Mouse (Mus musculus): ENCODE measurements around the gene Anks4b. TPM values are rescaled to one million over a fixed set of nuclear protein-coding genes. Genes with fewer than 3 reads are reported as not detected.

The Anks4b gene
- polyA plus RNA-seq (2012; rRNA removed): 10.8 and 15.0 TPM in 2 replicates

DNA sequence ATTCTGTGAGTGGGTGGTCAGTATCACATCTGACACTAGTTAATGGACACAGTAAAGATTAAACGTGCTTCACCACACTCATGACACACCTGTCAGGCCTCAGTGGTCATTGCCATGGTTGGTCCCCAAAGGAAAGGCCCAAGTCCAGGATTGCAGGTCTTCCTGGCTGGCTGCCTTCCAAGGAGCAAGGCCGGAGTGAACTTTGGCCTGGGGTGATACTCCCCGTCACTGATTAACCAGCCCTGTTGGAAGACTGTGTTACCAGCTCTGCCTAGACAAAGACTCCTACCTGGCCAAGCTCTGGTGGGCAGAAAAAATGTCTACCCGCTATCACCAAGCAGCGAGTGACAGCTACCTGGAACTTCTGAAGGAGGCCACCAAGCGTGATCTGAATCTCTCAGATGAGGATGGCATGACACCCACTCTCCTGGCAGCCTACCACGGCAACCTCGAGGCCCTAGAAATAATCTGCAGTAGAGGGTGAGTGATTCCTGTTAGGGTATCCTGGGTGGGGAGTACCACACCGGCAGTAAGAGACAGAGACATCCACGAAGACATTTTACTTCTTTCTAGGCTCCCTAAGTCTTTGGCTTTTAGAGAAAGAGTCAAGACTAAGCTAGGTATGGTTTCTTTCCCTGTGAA is at the start of gene Anks4b:
Gene Anks4b (plus strand): TSS at position 256 of the 642 bp plus-strand sequence.
- peak within 1 kb of the TSS; percentile 62 for H3K4me3 ChIP-seq (ENCODE audit: insufficient read depth, low read depth, low read length)
- WGBS: 38% methylated on average over 10 of the region's 10 CpGs
- H3K4me1 ChIP-seq (ENCODE audit: control insufficient read depth, insufficient read depth, low read length): peaks cover 3% of the 10 kb centered on the region; the same call in 1 of the 2 replicates
- DNase-seq: peak; percentile 96
- no peaks in the 10 kb centered on the region for H3K27me3 ChIP-seq (replicated peaks; ENCODE audit: control insufficient read depth, insufficient read depth, low read length)
- TF ChIP-seq CTCF (conservative IDR thresholded peaks at IDR 0.05; ENCODE audit: insufficient read depth, insufficient read length, low read depth, low read length): no peak
- TF ChIP-seq POLR2A (IDR thresholded peaks at IDR 0.05; ENCODE audit: low read depth, low read length): no peak
- peak within 1 kb of the TSS; percentile 90 for H3K27ac ChIP-seq (ENCODE audit: insufficient read depth, low read depth, low read length)
- H3K36me3 ChIP-seq (ENCODE audit: control insufficient read depth, insufficient read depth, low read length): no peaks in the 10 kb centered on the region

DNA sequence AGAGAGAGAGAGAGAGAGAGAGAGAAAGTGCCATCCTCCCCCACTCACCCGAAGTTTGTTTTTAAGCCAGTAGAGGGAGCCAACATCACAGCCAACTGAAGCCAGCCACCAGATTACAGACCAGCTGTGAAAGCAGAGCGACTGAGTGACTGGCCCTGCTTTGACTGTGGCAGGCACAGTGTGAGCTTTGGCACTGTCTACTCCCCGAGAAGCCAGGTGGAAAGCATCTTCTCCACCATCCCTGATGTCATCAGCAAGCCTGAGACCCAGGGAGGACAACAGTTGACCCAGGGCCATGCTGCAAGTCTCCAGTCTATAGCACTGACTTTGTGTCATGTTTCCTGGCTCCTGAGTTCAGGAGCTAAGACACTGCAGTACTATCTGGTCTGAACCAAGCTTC is 48.8 kb upstream of the Anks4b start:
- Histone ChIP-seq H3K27me3 (replicated peaks; ENCODE audit: control insufficient read depth, insufficient read depth, low read length) (no peaks in the 10 kb centered on the region), H3K4me1 (ENCODE audit: control insufficient read depth, insufficient read depth, low read length) (no peaks in the 10 kb centered on the region), H3K4me3 (ENCODE audit: insufficient read depth, low read depth, low read length) (no peak overlapping the region), H3K36me3 (ENCODE audit: control insufficient read depth, insufficient read depth, low read length) (no peaks in the 10 kb centered on the region; the same call in 1 of the 2 replicates), H3K27ac (ENCODE audit: insufficient read depth, low read depth, low read length) (no peak overlapping the region)
- TF ChIP-seq CTCF (conservative IDR thresholded peaks at IDR 0.05; ENCODE audit: insufficient read depth, insufficient read length, low read depth, low read length) (peak; percentile 89), POLR2A (IDR thresholded peaks at IDR 0.05; ENCODE audit: low read depth, low read length) (no peak)
- peak; percentile 84 for DNase-seq
- WGBS: 1% methylated on average over 3 of the region's 3 CpGs

- no peak for DNase-seq
- no peaks in the 10 kb centered on the region for H3K27me3 ChIP-seq (replicated peaks; ENCODE audit: control insufficient read depth, insufficient read depth, low read length)
- no peak overlapping the region for H3K27ac ChIP-seq (ENCODE audit: insufficient read depth, low read depth, low read length)
- no peaks in the 10 kb centered on the region for H3K36me3 ChIP-seq (ENCODE audit: control insufficient read depth, insufficient read depth, low read length)
- TF ChIP-seq CTCF (conservative IDR thresholded peaks at IDR 0.05; ENCODE audit: insufficient read depth, insufficient read length, low read depth, low read length) (no peak), POLR2A (IDR thresholded peaks at IDR 0.05; ENCODE audit: low read depth, low read length) (no peak)
- no peaks in the 10 kb centered on the region for H3K4me1 ChIP-seq (ENCODE audit: control insufficient read depth, insufficient read depth, low read length)
- H3K4me3 ChIP-seq (ENCODE audit: insufficient read depth, low read depth, low read length): no peak overlapping the region
- 46% methylated on average over 5 of the region's 5 CpGs for WGBS
Observed at GRCm38 (mm10) chr7:120126976-120127685, 46.5 kb upstream of the Anks4b start.

- Histone ChIP-seq H3K36me3 (ENCODE audit: control insufficient read depth, insufficient read depth, low read length) (no peaks in the 10 kb centered on the region), H3K27me3 (replicated peaks; ENCODE audit: control insufficient read depth, insufficient read depth, low read length) (no peaks in the 10 kb centered on the region), H3K4me3 (ENCODE audit: insufficient read depth, low read depth, low read length) (no peak overlapping the region), H3K27ac (ENCODE audit: insufficient read depth, low read depth, low read length) (no peak overlapping the region), H3K4me1 (ENCODE audit: control insufficient read depth, insufficient read depth, low read length) (no peaks in the 10 kb centered on the region)
- TF ChIP-seq CTCF (conservative IDR thresholded peaks at IDR 0.05; ENCODE audit: insufficient read depth, insufficient read length, low read depth, low read length): no peak
- no peak for TF ChIP-seq POLR2A (IDR thresholded peaks at IDR 0.05; ENCODE audit: low read depth, low read length)
- 68% methylated on average over 4 of the region's 4 CpGs for WGBS
- no peak for DNase-seq
Observed at GRCm38 (mm10) chr7:120127686-120128059, 46.0 kb upstream of the Anks4b start.

DNA sequence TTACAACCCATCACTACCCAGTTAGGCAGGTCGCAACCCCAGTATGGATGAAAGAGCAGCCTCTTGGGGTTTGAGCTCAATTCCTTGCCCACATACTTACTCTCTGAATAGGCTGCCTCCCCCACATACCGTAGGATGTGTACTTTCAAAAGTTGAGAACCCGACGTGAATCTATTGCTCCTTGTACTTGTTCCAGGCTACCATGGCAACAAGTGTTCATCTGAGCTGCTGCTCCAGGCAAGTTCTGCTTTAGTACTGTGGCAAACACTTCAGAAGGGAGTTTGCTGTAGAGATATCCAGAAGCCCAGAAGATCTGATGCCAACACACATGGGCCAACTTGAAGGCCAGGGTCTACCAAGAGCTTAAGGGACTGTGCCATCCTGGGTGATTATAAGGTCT is 44.7 kb upstream of the Anks4b start:
- 56% methylated on average over 4 of the region's 4 CpGs for WGBS
- no peak for DNase-seq
- Histone ChIP-seq H3K36me3 (ENCODE audit: control insufficient read depth, insufficient read depth, low read length) (no peaks in the 10 kb centered on the region), H3K27ac (ENCODE audit: insufficient read depth, low read depth, low read length) (no peak overlapping the region), H3K4me1 (ENCODE audit: control insufficient read depth, insufficient read depth, low read length) (no peaks in the 10 kb centered on the region), H3K27me3 (replicated peaks; ENCODE audit: control insufficient read depth, insufficient read depth, low read length) (no peaks in the 10 kb centered on the region), H3K4me3 (ENCODE audit: insufficient read depth, low read depth, low read length) (no peak overlapping the region)
- no peak for TF ChIP-seq CTCF (conservative IDR thresholded peaks at IDR 0.05; ENCODE audit: insufficient read depth, insufficient read length, low read depth, low read length)
- no peak for TF ChIP-seq POLR2A (IDR thresholded peaks at IDR 0.05; ENCODE audit: low read depth, low read length)

GRCm38 (mm10) chr7:120142743-120143142 is 30.9 kb upstream of the Anks4b start:
- TF ChIP-seq CTCF (conservative IDR thresholded peaks at IDR 0.05; ENCODE audit: insufficient read depth, insufficient read length, low read depth, low read length) (no peak), POLR2A (IDR thresholded peaks at IDR 0.05; ENCODE audit: low read depth, low read length) (no peak)
- WGBS: 86% methylated on average over 1 of the region's 1 CpGs
- H3K4me3 ChIP-seq (ENCODE audit: insufficient read depth, low read depth, low read length): no peak overlapping the region
- no peak for DNase-seq
- no peak overlapping the region for H3K27ac ChIP-seq (ENCODE audit: insufficient read depth, low read depth, low read length)
- no peaks in the 10 kb centered on the region for H3K36me3 ChIP-seq (ENCODE audit: control insufficient read depth, insufficient read depth, low read length)
- H3K27me3 ChIP-seq (replicated peaks; ENCODE audit: control insufficient read depth, insufficient read depth, low read length): no peaks in the 10 kb centered on the region
- no peaks in the 10 kb centered on the region for H3K4me1 ChIP-seq (ENCODE audit: control insufficient read depth, insufficient read depth, low read length)

GRCm38 (mm10) chr7:120145191-120145590 is 28.5 kb upstream of the Anks4b start, which contains the start of gene Zp2:
Gene Zp2 (minus strand): TSS chr7:120145291.
- no peak for TF ChIP-seq CTCF (conservative IDR thresholded peaks at IDR 0.05; ENCODE audit: insufficient read depth, insufficient read length, low read depth, low read length)
- no peak for TF ChIP-seq POLR2A (IDR thresholded peaks at IDR 0.05; ENCODE audit: low read depth, low read length)
- no peaks in the 10 kb centered on the region for H3K36me3 ChIP-seq (ENCODE audit: control insufficient read depth, insufficient read depth, low read length)
- no peak within 1 kb of the TSS for H3K4me3 ChIP-seq (ENCODE audit: insufficient read depth, low read depth, low read length)
- no peak within 1 kb of the TSS for H3K27ac ChIP-seq (ENCODE audit: insufficient read depth, low read depth, low read length)
- WGBS: 79% methylated on average over 9 of the region's 9 CpGs
- DNase-seq: no peak
- H3K4me1 ChIP-seq (ENCODE audit: control insufficient read depth, insufficient read depth, low read length): peaks cover 3% of the 10 kb centered on the region; the same call in 1 of the 2 replicates
- H3K27me3 ChIP-seq (replicated peaks; ENCODE audit: control insufficient read depth, insufficient read depth, low read length): no peaks in the 10 kb centered on the region

Data from kidney, adult 2 months (tissue).